Mouse (Mus musculus) forebrain, embryonic 15.5 days (tissue): ENCODE results near the gene Vps50. TPM values are rescaled to one million over a fixed set of nuclear protein-coding genes. Genes with fewer than 3 reads are reported as not detected.
"Not testable (repeated sequence)": the region's sequence is repeated elsewhere in the genome, so short reads cannot be mapped to it uniquely, and the experiment has no call there.

Source experiments
- ATAC-seq: fragments of 200-750 bp; cut with Nextera tagmentation; replicated peaks from 2 replicates; pipeline ENCODE4 v1.8.0; 2017; ENCODE audit warnings: mild to moderate bottlenecking, moderate TSS enrichment, moderate library complexity
- H3K27ac ChIP-seq: fragments of 300-500 bp; sonication (generic); replicated peaks from 2 replicates; pipeline ENCODE4 v1.5.1; 2015; ENCODE audit warnings: mild to moderate bottlenecking, inconsistent platforms
- H3K27me3 ChIP-seq: fragments of 300-500 bp; sonication (generic); 2 replicates; pipeline ENCODE4 v1.6.1; 2015; ENCODE audit warnings: inconsistent platforms
- H3K36me3 ChIP-seq: fragments of 300-500 bp; sonication (generic); 2 replicates; pipeline ENCODE4 v1.6.1; 2015; ENCODE audit warnings: mild to moderate bottlenecking, inconsistent platforms
- H3K4me1 ChIP-seq: fragments of 300-500 bp; sonication (generic); 2 replicates; pipeline ENCODE4 v1.6.1; 2015; ENCODE audit warnings: inconsistent platforms
- H3K4me2 ChIP-seq: fragments of 300-500 bp; sonication (generic); replicated peaks from 2 replicates; pipeline ENCODE4 v1.6.1; 2015; ENCODE audit warnings: mild to moderate bottlenecking, inconsistent platforms
- H3K4me3 ChIP-seq: fragments of 300-500 bp; sonication (generic); 2 replicates; pipeline ENCODE4 v1.5.1; 2015; ENCODE audit warnings: mild to moderate bottlenecking, inconsistent platforms
- H3K9ac ChIP-seq: fragments of 300-500 bp; sonication (generic); replicated peaks from 2 replicates; pipeline ENCODE4 v1.6.1; 2015; ENCODE audit warnings: mild to moderate bottlenecking, inconsistent platforms
- H3K9me3 ChIP-seq: fragments of 300-500 bp; sonication (generic); 2 replicates; pipeline ENCODE4 v1.6.1; 2016; ENCODE audit warnings: inconsistent platforms
- WGBS: fragments of 180-500 bp; shearing (Covaris S2); methylation state at CpG from one replicate; pipeline ENCODE4 v1.1.7; 2015; ENCODE audit warnings: mixed read lengths; 5-methylcytosine and 5-hydroxymethylcytosine counted together
- polyA plus RNA-seq: library from polyadenylated mRNA; unstranded; fragments of >200 nt; fragmentation: Nextera tagmentation; extraction: Ambion mirVana; gene quantifications from 2 replicates; pipeline ENCODE4 v1.2.1, GENCODE M21; 2015

Vps50 gene
- polyA plus RNA-seq, 1 experiment from 2014 or later = 52.6 TPM

- ATAC-seq = no peak
- Histone ChIP-seq H3K9me3 (no peaks in the 10 kb centered on the region), H3K27me3 (no peaks in the 10 kb centered on the region), H3K9ac (no peak overlapping the region), H3K4me3 (no peak overlapping the region), H3K4me1 (no peaks in the 10 kb centered on the region), H3K27ac (no peak overlapping the region), H3K4me2 (no peak overlapping the region), H3K36me3 (no peaks in the 10 kb centered on the region; the same call in 1 of the 2 replicates)
- WGBS = 80% methylated on average over 4 of the region's 4 CpGs
Measured at GRCm38 (mm10) chr6:3543862-3544261, 45.7 kb downstream of the Vps50 start.

- WGBS = 31% methylated on average over 1 of the region's 1 CpGs
- no peaks in the 10 kb centered on the region; the same call in 1 of the 2 replicates for H3K36me3 ChIP-seq
- H3K27ac ChIP-seq = no peak overlapping the region
- H3K4me1 ChIP-seq = no peaks in the 10 kb centered on the region
- H3K9ac ChIP-seq = no peak overlapping the region
- H3K4me2 ChIP-seq = no peak overlapping the region
- H3K4me3 ChIP-seq = no peak overlapping the region
- no peaks in the 10 kb centered on the region for H3K9me3 ChIP-seq
- H3K27me3 ChIP-seq = no peaks in the 10 kb centered on the region
- ATAC-seq = no peak
Measured at GRCm38 (mm10) chr6:3544970-3545369, 46.8 kb downstream of the Vps50 start.

- WGBS = 62% methylated on average over 3 of the region's 3 CpGs
- no peaks in the 10 kb centered on the region for H3K9me3 ChIP-seq
- H3K4me3 ChIP-seq = no peak overlapping the region
- no peaks in the 10 kb centered on the region for H3K27me3 ChIP-seq
- no peak overlapping the region for H3K9ac ChIP-seq
- H3K36me3 ChIP-seq = no peaks in the 10 kb centered on the region; the same call in 1 of the 2 replicates
- ATAC-seq = 0 out of 2 replicates have a peak, but pooled peaks have one; percentile 48
- no peak overlapping the region for H3K4me2 ChIP-seq
- H3K4me1 ChIP-seq = no peaks in the 10 kb centered on the region
- H3K27ac ChIP-seq = no peak overlapping the region
Measured at GRCm38 (mm10) chr6:3548959-3549358, 50.8 kb downstream of the Vps50 start.

- no peak overlapping the region for H3K27ac ChIP-seq
- no peak for ATAC-seq
- no peaks in the 10 kb centered on the region for H3K27me3 ChIP-seq
- no peaks in the 10 kb centered on the region for H3K4me1 ChIP-seq
- 92% methylated on average over 1 of the region's 1 CpGs for WGBS
- H3K36me3 ChIP-seq = no peaks in the 10 kb centered on the region; the same call in 1 of the 2 replicates
- H3K4me3 ChIP-seq = no peak overlapping the region
- H3K9me3 ChIP-seq = no peaks in the 10 kb centered on the region
- H3K4me2 ChIP-seq = no peak overlapping the region
- no peak overlapping the region for H3K9ac ChIP-seq
Measured at GRCm38 (mm10) chr6:3549992-3550391, 51.8 kb downstream of the Vps50 start.

GRCm38 (mm10) chr6:3552681-3553080 lies 54.5 kb downstream of the Vps50 start:
- not testable (repeated sequence) for H3K9ac ChIP-seq, H3K27ac ChIP-seq, H3K9me3 ChIP-seq, H3K4me3 ChIP-seq, H3K27me3 ChIP-seq, ATAC-seq, H3K4me2 ChIP-seq, H3K4me1 ChIP-seq, H3K36me3 ChIP-seq
- 87% methylated on average over 9 of the region's 9 CpGs for WGBS

- 0 out of 2 replicates have a peak, but pooled peaks cover 3% of the 10 kb centered on the region for H3K36me3 ChIP-seq
- 64% methylated on average over 4 of the region's 4 CpGs for WGBS
- no peaks in the 10 kb centered on the region for H3K9me3 ChIP-seq
- H3K4me2 ChIP-seq = no peak overlapping the region
- no peaks in the 10 kb centered on the region for H3K4me1 ChIP-seq
- ATAC-seq = no peak
- no peak overlapping the region for H3K27ac ChIP-seq
- no peaks in the 10 kb centered on the region for H3K27me3 ChIP-seq
- H3K9ac ChIP-seq = no peak overlapping the region
- no peak overlapping the region for H3K4me3 ChIP-seq
Measured at GRCm38 (mm10) chr6:3557177-3557576, 59.0 kb downstream of the Vps50 start.

- Histone ChIP-seq H3K9ac (no peak overlapping the region), H3K4me3 (no peak overlapping the region), H3K9me3 (no peaks in the 10 kb centered on the region), H3K36me3 (0 out of 2 replicates have a peak, but pooled peaks cover 3% of the 10 kb centered on the region), H3K27ac (no peak overlapping the region), H3K27me3 (no peaks in the 10 kb centered on the region), H3K4me1 (no peaks in the 10 kb centered on the region), H3K4me2 (no peak overlapping the region)
- ATAC-seq = peak; percentile 65
- 52% methylated on average over 5 of the region's 5 CpGs for WGBS
Measured at GRCm38 (mm10) chr6:3560009-3560408, 61.8 kb downstream of the Vps50 start.

GRCm38 (mm10) chr6:3562301-3562700 lies 64.1 kb downstream of the Vps50 start:
- 0 out of 2 replicates have a peak, but pooled peaks cover 4% of the 10 kb centered on the region for H3K36me3 ChIP-seq
- ATAC-seq = peak; percentile 55; the same call in 1 of the 2 replicates
- H3K27me3 ChIP-seq = no peaks in the 10 kb centered on the region
- H3K4me2 ChIP-seq = no peak overlapping the region
- no peaks in the 10 kb centered on the region for H3K9me3 ChIP-seq
- H3K27ac ChIP-seq = no peak overlapping the region
- no peak overlapping the region for H3K4me3 ChIP-seq
- H3K4me1 ChIP-seq = no peaks in the 10 kb centered on the region
- no peak overlapping the region for H3K9ac ChIP-seq

DNA sequence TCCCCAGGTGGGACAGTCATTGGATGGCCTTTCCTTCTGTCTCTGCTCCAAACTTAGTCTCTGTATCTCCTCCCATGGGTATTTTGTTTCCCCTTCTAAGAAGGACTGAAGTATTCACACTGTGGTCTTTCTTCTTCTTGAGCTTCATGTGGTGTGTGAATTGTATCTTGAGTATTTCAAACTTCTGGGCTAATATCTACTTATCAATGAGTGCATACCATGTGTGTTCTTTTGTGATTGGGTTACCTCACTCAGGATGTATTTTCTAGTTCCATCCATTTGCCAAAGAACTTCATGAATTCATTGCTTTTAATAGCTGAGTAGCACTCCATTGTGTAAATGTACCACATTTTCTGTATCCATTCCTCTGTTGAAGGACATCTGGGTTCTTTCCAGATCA lies 65.9 kb downstream of the Vps50 start:
- not testable (repeated sequence) for H3K27me3 ChIP-seq, H3K9ac ChIP-seq, H3K36me3 ChIP-seq, ATAC-seq, H3K9me3 ChIP-seq, H3K4me2 ChIP-seq, H3K4me1 ChIP-seq, H3K27ac ChIP-seq, H3K4me3 ChIP-seq

DNA sequence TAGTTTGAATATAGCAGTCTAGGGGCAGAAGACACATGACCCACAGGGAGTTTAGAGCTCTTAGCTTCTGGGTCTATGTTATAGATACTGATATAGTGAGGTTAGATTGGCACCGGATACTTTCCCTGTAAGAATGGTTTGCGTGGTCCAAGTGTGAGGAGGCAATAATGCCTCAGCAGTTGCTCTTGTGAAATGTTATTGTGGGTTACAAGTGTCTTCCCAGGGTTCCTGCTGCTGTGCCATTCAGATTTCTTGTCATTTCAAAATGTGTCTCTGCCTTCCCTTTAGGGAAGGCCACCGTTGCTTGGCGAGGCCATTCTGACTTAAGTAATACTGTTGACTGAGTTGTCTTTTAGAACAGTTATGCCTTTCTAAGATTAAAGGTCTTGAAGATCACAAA lies 66.8 kb downstream of the Vps50 start:
- no peak for ATAC-seq
- Histone ChIP-seq H3K9ac (no peak overlapping the region), H3K9me3 (no peaks in the 10 kb centered on the region), H3K4me2 (no peak overlapping the region), H3K4me1 (no peaks in the 10 kb centered on the region), H3K27me3 (no peaks in the 10 kb centered on the region), H3K36me3 (0 out of 2 replicates have a peak, but pooled peaks cover 4% of the 10 kb centered on the region), H3K4me3 (no peak overlapping the region), H3K27ac (no peak overlapping the region)
- WGBS = 94% methylated on average over 4 of the region's 4 CpGs

- WGBS = 98% methylated on average over 1 of the region's 1 CpGs
- H3K27ac ChIP-seq = no peak overlapping the region
- H3K27me3 ChIP-seq = no peaks in the 10 kb centered on the region
- no peak overlapping the region for H3K4me2 ChIP-seq
- no peaks in the 10 kb centered on the region for H3K4me1 ChIP-seq
- no peak overlapping the region for H3K9ac ChIP-seq
- ATAC-seq = no peak
- H3K9me3 ChIP-seq = no peaks in the 10 kb centered on the region
- H3K36me3 ChIP-seq = 0 out of 2 replicates have a peak, but pooled peaks cover 4% of the 10 kb centered on the region
- H3K4me3 ChIP-seq = no peak overlapping the region
Measured at GRCm38 (mm10) chr6:3565667-3566066, 67.5 kb downstream of the Vps50 start.

- Histone ChIP-seq H3K9me3 (no peaks in the 10 kb centered on the region), H3K4me3 (no peak overlapping the region), H3K4me1 (no peaks in the 10 kb centered on the region), H3K36me3 (peaks cover 10% of the 10 kb centered on the region), H3K27me3 (no peaks in the 10 kb centered on the region), H3K27ac (no peak overlapping the region), H3K4me2 (no peak overlapping the region), H3K9ac (no peak overlapping the region)
- WGBS = 92% methylated on average over 7 of the region's 7 CpGs
- no peak for ATAC-seq
Measured at GRCm38 (mm10) chr6:3567071-3567610, 69.0 kb downstream of the Vps50 start.

GRCm38 (mm10) chr6:3572221-3572815 lies 74.1 kb downstream of the Vps50 start:
- no peak for ATAC-seq
- H3K4me2 ChIP-seq = no peak overlapping the region
- no peaks in the 10 kb centered on the region for H3K9me3 ChIP-seq
- no peak overlapping the region for H3K27ac ChIP-seq
- whole genome bisulfite sequencing = 76% methylated on average over 2 of the region's 2 CpGs
- H3K36me3 ChIP-seq = peaks cover 11% of the 10 kb centered on the region
- H3K4me3 ChIP-seq = no peak overlapping the region
- H3K4me1 ChIP-seq = no peaks in the 10 kb centered on the region
- H3K27me3 ChIP-seq = no peaks in the 10 kb centered on the region
- no peak overlapping the region for H3K9ac ChIP-seq
